Mouse (Mus musculus): ENCODE measurements at regions not wholly inside any gene's neighbourhood (a gene's known extent, or its start where the extent isn't known, plus 50 kb on each side); places are given as distances from the start of the nearest gene placed in this dataset.

- no peak for TF ChIP-seq POLR2A (IDR thresholded peaks at IDR 0.05; ENCODE audit: borderline replicate concordance, extremely low read depth, low read depth, low read length)
- no peak for TF ChIP-seq CTCF (IDR thresholded peaks at IDR 0.05; ENCODE audit: insufficient read depth, low read length)
- WGBS, result 47% methylated on average over 3 of the region's 3 CpGs
- no peak for DNase-seq
- no peak overlapping the region for H3K4me3 ChIP-seq (replicated peaks; ENCODE audit: extremely low read depth, low read depth, low read length)
- H3K4me1 ChIP-seq (ENCODE audit: control insufficient read depth, insufficient read depth, low read length), result no peaks in the 10 kb centered on the region
Measured at GRCm38 (mm10) chr17:65066135-65066534, 230.3 kb upstream of the 4930583I09Rik start.

- no peak overlapping the region for H3K4me3 ChIP-seq (replicated peaks; ENCODE audit: extremely low read depth, low read depth, low read length)
- WGBS, result 71% methylated on average over 4 of the region's 4 CpGs
- TF ChIP-seq CTCF (IDR thresholded peaks at IDR 0.05; ENCODE audit: insufficient read depth, low read length), result no peak
- TF ChIP-seq POLR2A (IDR thresholded peaks at IDR 0.05; ENCODE audit: borderline replicate concordance, extremely low read depth, low read depth, low read length), result no peak
- no peaks in the 10 kb centered on the region for H3K4me1 ChIP-seq (ENCODE audit: control insufficient read depth, insufficient read depth, low read length)
- no peak for DNase-seq
Measured at GRCm38 (mm10) chr17:65056059-65056458, 220.2 kb upstream of the 4930583I09Rik start.

- DNase-seq, result no peak
- TF ChIP-seq CTCF (IDR thresholded peaks at IDR 0.05; ENCODE audit: insufficient read depth, low read length), result no peak
- no peak for TF ChIP-seq POLR2A (IDR thresholded peaks at IDR 0.05; ENCODE audit: borderline replicate concordance, extremely low read depth, low read depth, low read length)
- no peaks in the 10 kb centered on the region for H3K4me1 ChIP-seq (ENCODE audit: control insufficient read depth, insufficient read depth, low read length)
Measured at GRCm38 (mm10) chr17:65049860-65050482, 214.1 kb upstream of the 4930583I09Rik start.

GRCm38 (mm10) chr17:65015731-65016130 is 179.9 kb upstream of the 4930583I09Rik start:
- TF ChIP-seq POLR2A (IDR thresholded peaks at IDR 0.05; ENCODE audit: borderline replicate concordance, extremely low read depth, low read depth, low read length) (no peak), CTCF (IDR thresholded peaks at IDR 0.05; ENCODE audit: insufficient read depth, low read length) (no peak)
- H3K4me1 ChIP-seq (ENCODE audit: control insufficient read depth, insufficient read depth, low read length), result no peaks in the 10 kb centered on the region
- 80% methylated on average over 5 of the region's 5 CpGs for WGBS
- no peak for DNase-seq
- H3K4me3 ChIP-seq (replicated peaks; ENCODE audit: extremely low read depth, low read depth, low read length), result no peak overlapping the region

More at GRCm38 (mm10) chr17:65049860-65050482, 214.1 kb upstream of the 4930583I09Rik start:
- 61% methylated on average over 7 of the region's 7 CpGs for WGBS
- H3K4me3 ChIP-seq (replicated peaks; ENCODE audit: extremely low read depth, low read depth, low read length), result no peak overlapping the region

GRCm38 (mm10) chr17:65014682-65015081 is 178.8 kb upstream of the 4930583I09Rik start:
- no peak for DNase-seq
- no peaks in the 10 kb centered on the region for H3K4me1 ChIP-seq (ENCODE audit: control insufficient read depth, insufficient read depth, low read length)
- TF ChIP-seq CTCF (IDR thresholded peaks at IDR 0.05; ENCODE audit: insufficient read depth, low read length) (no peak), POLR2A (IDR thresholded peaks at IDR 0.05; ENCODE audit: borderline replicate concordance, extremely low read depth, low read depth, low read length) (no peak)

GRCm38 (mm10) chr17:65000626-65001135 is 164.8 kb upstream of the 4930583I09Rik start:
- H3K4me1 ChIP-seq (ENCODE audit: control insufficient read depth, insufficient read depth, low read length), result no peaks in the 10 kb centered on the region
- DNase-seq, result no peak
- 78% methylated on average over 5 of the region's 5 CpGs for WGBS
- no peak overlapping the region for H3K4me3 ChIP-seq (replicated peaks; ENCODE audit: extremely low read depth, low read depth, low read length)
- TF ChIP-seq CTCF (IDR thresholded peaks at IDR 0.05; ENCODE audit: insufficient read depth, low read length) (no peak), POLR2A (IDR thresholded peaks at IDR 0.05; ENCODE audit: borderline replicate concordance, extremely low read depth, low read depth, low read length) (no peak)

More at GRCm38 (mm10) chr17:65014682-65015081, 178.8 kb upstream of the 4930583I09Rik start:
- H3K4me3 ChIP-seq (replicated peaks; ENCODE audit: extremely low read depth, low read depth, low read length), result no peak overlapping the region

GRCm38 (mm10) chr17:64994483-64994882 is 158.6 kb upstream of the 4930583I09Rik start:
- no peaks in the 10 kb centered on the region for H3K4me1 ChIP-seq (ENCODE audit: control insufficient read depth, insufficient read depth, low read length)
- WGBS, result 85% methylated on average over 10 of the region's 10 CpGs

GRCm38 (mm10) chr17:64991262-64991661 is 155.4 kb upstream of the 4930583I09Rik start:
- Histone ChIP-seq H3K4me1 (ENCODE audit: control insufficient read depth, insufficient read depth, low read length) (no peaks in the 10 kb centered on the region), H3K4me3 (replicated peaks; ENCODE audit: extremely low read depth, low read depth, low read length) (no peak overlapping the region)
- no peak for DNase-seq
- WGBS, result 87% methylated on average over 3 of the region's 3 CpGs
- TF ChIP-seq POLR2A (IDR thresholded peaks at IDR 0.05; ENCODE audit: borderline replicate concordance, extremely low read depth, low read depth, low read length) (no peak), CTCF (IDR thresholded peaks at IDR 0.05; ENCODE audit: insufficient read depth, low read length) (no peak)

More at GRCm38 (mm10) chr17:64994483-64994882, 158.6 kb upstream of the 4930583I09Rik start:
- no peak overlapping the region for H3K4me3 ChIP-seq (replicated peaks; ENCODE audit: extremely low read depth, low read depth, low read length)
- no peak for DNase-seq
- TF ChIP-seq CTCF (IDR thresholded peaks at IDR 0.05; ENCODE audit: insufficient read depth, low read length) (no peak), POLR2A (IDR thresholded peaks at IDR 0.05; ENCODE audit: borderline replicate concordance, extremely low read depth, low read depth, low read length) (no peak)

- TF ChIP-seq POLR2A (IDR thresholded peaks at IDR 0.05; ENCODE audit: borderline replicate concordance, extremely low read depth, low read depth, low read length) (no peak), CTCF (IDR thresholded peaks at IDR 0.05; ENCODE audit: insufficient read depth, low read length) (no peak)
- Histone ChIP-seq H3K4me1 (ENCODE audit: control insufficient read depth, insufficient read depth, low read length) (no peaks in the 10 kb centered on the region), H3K4me3 (replicated peaks; ENCODE audit: extremely low read depth, low read depth, low read length) (no peak overlapping the region)
- WGBS, result 45% methylated on average over 14 of the region's 14 CpGs
- DNase-seq, result no peak
Measured at GRCm38 (mm10) chr17:64984276-64985011, 148.6 kb upstream of the 4930583I09Rik start.
